Mouse (Mus musculus) gastrocnemius, postnatal 14 days (tissue): ENCODE measurements at regions not wholly inside any gene's neighbourhood (a gene's known extent, or its start where the extent isn't known, plus 50 kb on each side); places are given as distances from the start of the nearest gene placed in this dataset.

Experiments
- DNase-seq: peaks from one replicate; pipeline ENCODE4 v3.0.0; 2021; ENCODE audit warnings: mixed read lengths
- intact Hi-C: fragments of 180-260 bp; cut with DNase I; formaldehyde crosslinking; loops from one replicate; pipeline ENCODE4 v1.15.1; 2025; ENCODE audit warnings: low total_unique reads

DNA sequence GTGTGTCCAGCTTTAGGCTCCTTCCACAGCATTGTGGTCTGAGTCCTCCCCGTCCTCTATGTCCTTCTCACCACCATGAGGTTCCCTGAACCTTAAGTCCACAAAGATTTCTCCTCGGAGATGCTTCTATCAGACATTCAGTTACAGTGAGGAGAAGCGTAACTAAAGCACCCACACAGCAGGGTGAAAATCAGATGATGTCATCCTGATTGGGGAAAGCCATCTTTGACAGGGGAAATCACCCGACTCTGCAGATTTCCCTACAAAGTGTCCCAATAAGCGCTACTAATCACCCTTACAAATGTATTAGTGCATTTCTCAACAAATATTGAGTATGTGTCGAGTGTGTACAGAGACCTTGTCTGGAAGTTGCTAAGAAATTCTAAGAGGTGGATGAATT is 484.8 kb upstream of the Gm19410 start:
- intact Hi-C loops: no loop called here

GRCm38 (mm10) chr8:35283366-35283765 is 482.2 kb upstream of the Gm19410 start:
- intact Hi-C loops: no loop called here
- no peak for DNase-seq

More for the DNA sequence above, 484.8 kb upstream of the Gm19410 start:
- DNase-seq: no peak

DNA sequence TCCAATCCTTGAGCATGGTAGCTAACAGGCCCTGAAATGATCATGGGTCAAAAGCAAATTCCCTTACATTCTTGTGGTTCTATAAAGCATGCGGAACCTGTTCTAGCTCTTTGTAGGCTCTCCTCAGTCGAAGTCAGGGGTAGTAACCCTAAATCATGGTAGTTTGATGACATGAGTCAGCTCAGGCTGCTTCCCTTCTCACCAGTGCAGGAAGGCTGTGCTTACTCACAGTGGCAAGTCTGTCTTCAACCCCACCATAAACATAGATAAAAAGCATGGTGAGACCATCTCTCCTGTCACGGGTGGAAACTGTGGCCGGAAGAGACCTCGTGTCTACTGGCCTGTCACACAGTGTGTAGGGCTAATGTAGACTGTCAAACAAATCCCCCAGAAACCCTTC is 476.6 kb upstream of the Gm19410 start:
- DNase-seq: no peak
- intact Hi-C loops: no loop called here

DNA sequence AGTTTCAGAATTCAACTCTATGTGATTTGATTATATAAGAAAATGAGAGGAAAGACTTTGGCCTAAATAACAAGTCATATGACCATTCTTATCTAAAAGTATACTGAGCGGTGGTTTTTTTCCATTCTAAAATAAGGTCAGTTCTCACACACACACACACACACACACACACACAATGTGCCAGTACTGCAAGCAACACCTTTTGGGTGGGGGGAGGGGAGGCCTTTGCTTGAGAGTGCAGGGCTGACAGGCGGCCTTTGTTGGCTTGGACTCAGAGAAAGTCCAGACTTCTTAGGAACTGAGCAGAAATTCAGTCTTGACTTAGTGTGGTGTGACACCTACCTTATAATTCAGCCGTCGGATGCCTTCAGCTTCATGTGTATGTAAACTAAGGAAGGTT is 475.6 kb upstream of the Gm19410 start:
- intact Hi-C loops: no loop called here
- no peak for DNase-seq

DNA sequence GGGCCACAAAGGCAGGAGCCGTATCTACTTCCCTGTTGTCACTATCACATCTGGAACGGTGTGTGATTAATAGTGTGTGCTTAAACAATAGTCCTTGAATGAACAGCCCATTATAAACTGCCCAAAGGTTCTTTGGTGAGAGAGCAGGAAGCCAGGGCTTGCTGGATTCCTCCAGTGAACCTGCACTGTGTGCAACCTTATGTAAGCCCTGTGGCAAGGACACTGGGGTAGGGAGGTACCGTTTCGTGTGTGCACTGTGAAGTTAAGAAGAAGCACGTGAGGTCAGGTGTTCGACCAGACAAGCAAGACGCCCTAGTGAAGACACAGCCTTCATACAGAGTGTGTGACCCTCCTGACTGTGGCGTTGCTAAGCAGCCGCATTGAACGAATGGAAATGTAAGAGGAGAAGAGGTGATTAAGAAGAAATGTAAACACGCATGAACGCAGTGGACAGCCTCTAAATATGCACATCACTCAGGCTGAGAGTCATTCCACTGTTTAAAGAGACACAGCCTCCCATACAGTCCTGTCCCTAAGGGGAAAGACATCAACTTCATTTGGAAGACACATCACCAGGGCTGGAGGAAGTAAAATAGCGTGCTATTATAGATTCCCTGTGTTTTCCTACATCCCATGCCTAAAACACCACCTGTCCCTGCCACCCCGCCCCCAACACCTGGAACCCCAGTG is 472.0 kb upstream of the Gm19410 start:
- DNase-seq: no peak
- intact Hi-C loops: no loop called here

DNA sequence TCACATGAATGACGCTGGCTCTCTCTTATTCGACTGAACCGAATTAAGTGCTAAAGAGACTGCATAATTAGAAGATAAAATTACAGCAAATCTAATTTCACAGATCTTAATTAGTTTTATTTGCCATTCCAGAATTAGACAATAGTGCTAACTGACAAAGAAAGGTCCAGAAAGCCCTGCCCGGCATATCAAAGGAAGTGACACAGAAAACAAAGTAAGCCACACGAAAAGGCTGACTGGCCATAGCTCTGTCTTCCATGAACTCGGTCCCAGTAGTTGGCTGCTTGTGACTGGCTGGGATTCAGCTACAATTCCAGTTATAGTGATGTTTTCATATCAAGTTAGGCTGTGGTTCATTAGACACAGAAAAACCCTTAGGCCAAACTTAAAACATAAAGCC is 468.7 kb upstream of the Gm19410 start:
- no peak for DNase-seq
- intact Hi-C loops: no loop called here

GRCm38 (mm10) chr8:35299088-35299487 is 466.5 kb upstream of the Gm19410 start:
- no peak for DNase-seq
- intact Hi-C loops: no loop called here

- intact Hi-C loops: no loop called here
- no peak for DNase-seq
These were observed 465.2 kb upstream of the Gm19410 start for GRCm38 (mm10) chr8:35300359-35300758.

GRCm38 (mm10) chr8:35300881-35301521 is 464.6 kb upstream of the Gm19410 start:
- DNase-seq: no peak
- intact Hi-C loops: no loop called here

- intact Hi-C loops: no loop called here
These were observed 462.7 kb upstream of the Gm19410 start for GRCm38 (mm10) chr8:35302856-35303255.

GRCm38 (mm10) chr8:35321270-35321865 is 444.2 kb upstream of the Gm19410 start:
- DNase-seq: peak; percentile 17
- intact Hi-C loops: no loop called here

More at GRCm38 (mm10) chr8:35302856-35303255, 462.7 kb upstream of the Gm19410 start:
- no peak for DNase-seq

GRCm38 (mm10) chr8:35323180-35323975 is 442.2 kb upstream of the Gm19410 start:
- no peak for DNase-seq
- intact Hi-C loops: no loop called here
